Mouse (Mus musculus) hindbrain, embryonic 10.5 days (tissue): ENCODE results near the gene Lpar2. TPM values are rescaled to one million over a fixed set of nuclear protein-coding genes. Genes with fewer than 3 reads are reported as not detected.

Experiments used
- DNase-seq: peaks from one replicate; pipeline ENCODE4 v3.0.0-alpha.2; 2017; ENCODE audit warnings: low spot score
- H3K27ac ChIP-seq: fragments of 300-500 bp; sonication (generic); 2 replicates; pipeline ENCODE4 v1.5.1; 2016; ENCODE audit warnings: mild to moderate bottlenecking, moderate library complexity
- H3K27me3 ChIP-seq: fragments of 300-500 bp; sonication (generic); 2 replicates; pipeline ENCODE4 v1.6.1; 2016; ENCODE audit warnings: mild to moderate bottlenecking; ENCODE audit not compliant: poor library complexity, insufficient read depth, severe bottlenecking
- H3K36me3 ChIP-seq: fragments of 300-500 bp; sonication (generic); 2 replicates; pipeline ENCODE4 v1.6.1; 2016; ENCODE audit warnings: mild to moderate bottlenecking, moderate library complexity
- H3K4me1 ChIP-seq: fragments of 300-500 bp; sonication (generic); replicated peaks from 2 replicates; pipeline ENCODE4 v1.6.1; 2016; ENCODE audit warnings: mild to moderate bottlenecking
- H3K4me3 ChIP-seq: fragments of 300-500 bp; sonication (generic); 2 replicates; pipeline ENCODE4 v1.5.1; 2016; ENCODE audit warnings: mild to moderate bottlenecking, moderate library complexity
- H3K9me3 ChIP-seq: fragments of 300-500 bp; sonication (generic); 2 replicates; pipeline ENCODE4 v1.6.1; 2016; ENCODE audit warnings: mild to moderate bottlenecking, moderate library complexity
- WGBS: fragments of 180-500 bp; shearing (Covaris S2); methylation state at CpG from one replicate; pipeline ENCODE4 v1.1.7; 2016; 5-methylcytosine and 5-hydroxymethylcytosine counted together
- polyA plus RNA-seq: library from polyadenylated mRNA; unstranded; fragments of >200 nt; fragmentation: Nextera tagmentation; extraction: Ambion mirVana; gene quantifications from 2 replicates; pipeline ENCODE4 v1.2.1, GENCODE M21; 2016

Lpar2 gene
- polyA plus RNA-seq, 1 experiment from 2014 or later, result 0.63 TPM

DNA sequence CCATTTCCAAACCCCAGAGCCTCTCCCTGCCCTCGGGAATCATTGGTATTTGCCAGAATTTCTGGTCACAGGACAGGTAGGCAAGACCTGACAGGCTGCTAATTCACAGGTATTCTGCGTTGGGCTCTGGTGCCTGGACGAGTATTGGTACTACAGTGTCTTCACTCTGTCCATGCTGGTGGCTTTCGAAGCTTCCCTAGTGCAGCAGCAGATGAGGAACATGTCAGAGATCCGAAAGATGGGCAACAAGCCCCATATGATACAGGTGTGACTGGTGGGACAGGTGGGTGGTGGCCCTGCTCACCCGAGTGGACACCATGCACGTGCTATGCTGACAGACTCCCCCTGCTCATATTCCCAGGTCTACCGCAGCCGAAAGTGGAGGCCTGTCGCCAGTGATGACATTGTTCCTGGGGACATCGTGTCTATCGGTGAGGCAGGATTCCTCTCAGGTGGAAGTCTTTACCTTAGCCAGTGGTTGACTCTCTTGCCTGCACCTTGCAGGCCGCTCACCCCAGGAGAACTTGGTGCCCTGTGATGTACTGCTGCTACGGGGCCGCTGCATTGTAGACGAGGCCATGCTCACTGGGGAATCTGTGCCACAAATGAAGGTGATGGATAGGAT, 25.4 kb upstream of the Lpar2 start:
- Histone ChIP-seq H3K27ac (no peak overlapping the region), H3K4me3 (no peak overlapping the region), H3K27me3 (no peaks in the 10 kb centered on the region), H3K36me3 (peaks cover 93% of the 10 kb centered on the region), H3K4me1 (peaks cover 16% of the 10 kb centered on the region), H3K9me3 (no peaks in the 10 kb centered on the region)
- WGBS, result 94% methylated on average over 16 of the region's 16 CpGs
- no peak for DNase-seq

- H3K27me3 ChIP-seq, result no peaks in the 10 kb centered on the region
- H3K36me3 ChIP-seq, result peaks cover 100% of the 10 kb centered on the region
- H3K27ac ChIP-seq, result no peak overlapping the region
- no peak for DNase-seq
- H3K4me1 ChIP-seq, result peaks cover 7% of the 10 kb centered on the region
- no peaks in the 10 kb centered on the region for H3K9me3 ChIP-seq
- H3K4me3 ChIP-seq, result no peak overlapping the region
- 93% methylated on average over 10 of the region's 10 CpGs for WGBS
These were observed 24.6 kb upstream of the Lpar2 start for GRCm38 (mm10) chr8:69797661-69798060.

DNA sequence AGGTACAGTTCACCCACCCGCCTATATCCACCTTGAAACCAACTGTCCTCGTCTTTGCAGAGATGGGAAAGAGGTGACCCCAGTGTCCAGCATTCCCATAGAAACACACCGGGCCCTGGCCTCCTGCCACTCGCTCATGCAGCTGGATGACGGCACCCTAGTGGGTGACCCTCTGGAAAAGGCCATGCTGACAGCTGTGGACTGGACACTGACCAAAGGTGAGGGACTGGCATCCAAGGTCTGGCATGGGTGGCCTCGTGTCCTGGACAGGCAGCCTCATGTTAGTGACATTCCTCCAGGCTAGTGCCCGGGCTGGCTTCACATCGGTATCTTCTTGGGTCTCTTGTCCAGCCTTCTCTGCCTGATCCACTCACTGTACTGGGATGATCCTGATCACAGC, 23.0 kb upstream of the Lpar2 start:
- Histone ChIP-seq H3K9me3 (no peaks in the 10 kb centered on the region), H3K27ac (no peak overlapping the region), H3K27me3 (no peaks in the 10 kb centered on the region), H3K4me3 (no peak overlapping the region), H3K36me3 (peaks cover 100% of the 10 kb centered on the region), H3K4me1 (no peaks in the 10 kb centered on the region)
- DNase-seq, result no peak
- WGBS, result 90% methylated on average over 8 of the region's 8 CpGs

GRCm38 (mm10) chr8:69799946-69800345, 22.3 kb upstream of the Lpar2 start:
- peaks cover 99% of the 10 kb centered on the region for H3K36me3 ChIP-seq

GRCm38 (mm10) chr8:69801796-69802195, 20.4 kb upstream of the Lpar2 start:
- Histone ChIP-seq H3K4me3 (no peak overlapping the region), H3K4me1 (no peaks in the 10 kb centered on the region), H3K36me3 (peaks cover 99% of the 10 kb centered on the region), H3K27me3 (no peaks in the 10 kb centered on the region), H3K9me3 (no peaks in the 10 kb centered on the region), H3K27ac (no peak overlapping the region)
- DNase-seq, result no peak
- WGBS, result 97% methylated on average over 4 of the region's 4 CpGs

More at GRCm38 (mm10) chr8:69799946-69800345, 22.3 kb upstream of the Lpar2 start:
- no peak for DNase-seq
- Histone ChIP-seq H3K27ac (no peak overlapping the region), H3K27me3 (no peaks in the 10 kb centered on the region), H3K4me3 (no peak overlapping the region), H3K4me1 (no peaks in the 10 kb centered on the region), H3K9me3 (no peaks in the 10 kb centered on the region)
- 91% methylated on average over 5 of the region's 5 CpGs for WGBS

DNA sequence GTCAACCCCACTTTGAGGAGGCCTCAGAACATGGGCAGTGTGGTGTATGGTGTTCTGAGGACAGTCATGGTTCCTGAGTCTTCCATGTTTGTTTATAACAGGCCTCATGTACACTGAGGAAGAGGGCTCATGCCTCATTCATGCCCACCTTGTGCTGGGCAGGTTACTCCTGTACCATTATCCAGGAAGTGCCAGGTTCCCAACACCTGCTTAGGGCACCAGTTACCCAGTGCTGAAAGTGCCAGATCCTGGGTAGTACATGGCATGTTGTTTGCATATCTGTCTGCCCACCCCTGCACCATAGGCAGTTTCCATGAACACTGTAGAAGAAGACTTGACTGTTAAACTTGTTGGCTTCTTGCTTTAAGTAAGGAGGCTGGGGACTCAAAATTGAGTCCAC, 20.0 kb upstream of the Lpar2 start:
- H3K9me3 ChIP-seq, result no peaks in the 10 kb centered on the region
- DNase-seq, result no peak
- H3K27ac ChIP-seq, result no peak overlapping the region
- peaks cover 99% of the 10 kb centered on the region for H3K36me3 ChIP-seq
- H3K27me3 ChIP-seq, result no peaks in the 10 kb centered on the region
- no peaks in the 10 kb centered on the region for H3K4me1 ChIP-seq
- no peak overlapping the region for H3K4me3 ChIP-seq

GRCm38 (mm10) chr8:69803366-69803765, 18.9 kb upstream of the Lpar2 start:
- no peaks in the 10 kb centered on the region for H3K27me3 ChIP-seq
- H3K27ac ChIP-seq, result no peak overlapping the region
- H3K4me3 ChIP-seq, result no peak overlapping the region
- DNase-seq, result no peak
- peaks cover 4% of the 10 kb centered on the region for H3K4me1 ChIP-seq
- 93% methylated on average over 7 of the region's 7 CpGs for WGBS
- H3K36me3 ChIP-seq, result peaks cover 99% of the 10 kb centered on the region
- H3K9me3 ChIP-seq, result no peaks in the 10 kb centered on the region

GRCm38 (mm10) chr8:69804537-69804936, 17.7 kb upstream of the Lpar2 start:
- no peaks in the 10 kb centered on the region for H3K27me3 ChIP-seq
- H3K27ac ChIP-seq, result no peak overlapping the region
- peaks cover 92% of the 10 kb centered on the region for H3K36me3 ChIP-seq
- no peak overlapping the region for H3K4me3 ChIP-seq
- DNase-seq, result no peak
- peaks cover 16% of the 10 kb centered on the region for H3K4me1 ChIP-seq
- H3K9me3 ChIP-seq, result no peaks in the 10 kb centered on the region
- 93% methylated on average over 6 of the region's 6 CpGs for WGBS

DNA sequence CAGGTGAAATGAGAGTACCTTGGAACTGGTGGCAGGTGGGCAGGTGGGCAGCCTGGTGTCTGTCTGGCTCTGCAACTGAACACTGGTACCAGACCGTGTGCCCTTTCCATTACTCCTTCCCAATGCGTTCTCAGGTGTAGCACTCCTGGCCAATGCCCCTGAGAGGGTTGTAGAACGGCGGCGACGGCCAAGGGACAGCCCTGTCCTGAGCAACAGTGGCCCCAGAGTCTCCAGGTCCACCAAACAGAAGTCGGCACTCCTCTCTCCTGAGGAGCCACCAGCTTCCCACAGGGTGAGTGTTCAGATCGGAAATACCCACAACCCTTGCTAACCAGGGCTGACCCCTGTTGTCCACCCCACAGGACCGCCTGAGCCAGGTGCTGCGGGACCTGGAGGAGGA, 17.1 kb upstream of the Lpar2 start:
- no peaks in the 10 kb centered on the region for H3K9me3 ChIP-seq
- 95% methylated on average over 10 of the region's 10 CpGs for WGBS
- no peak for DNase-seq
- peaks cover 19% of the 10 kb centered on the region for H3K4me1 ChIP-seq
- H3K27ac ChIP-seq, result no peak overlapping the region
- no peaks in the 10 kb centered on the region for H3K27me3 ChIP-seq
- H3K36me3 ChIP-seq, result peaks cover 87% of the 10 kb centered on the region
- no peak overlapping the region for H3K4me3 ChIP-seq

GRCm38 (mm10) chr8:69805491-69805890, 16.7 kb upstream of the Lpar2 start:
- Histone ChIP-seq H3K4me3 (no peak overlapping the region), H3K27ac (no peak overlapping the region), H3K9me3 (no peaks in the 10 kb centered on the region), H3K27me3 (no peaks in the 10 kb centered on the region), H3K36me3 (peaks cover 87% of the 10 kb centered on the region), H3K4me1 (peaks cover 19% of the 10 kb centered on the region)
- no peak for DNase-seq
- 96% methylated on average over 9 of the region's 9 CpGs for WGBS

GRCm38 (mm10) chr8:69807236-69807635, 15.0 kb upstream of the Lpar2 start:
- WGBS, result 97% methylated on average over 5 of the region's 5 CpGs
- peaks cover 87% of the 10 kb centered on the region for H3K36me3 ChIP-seq

DNA sequence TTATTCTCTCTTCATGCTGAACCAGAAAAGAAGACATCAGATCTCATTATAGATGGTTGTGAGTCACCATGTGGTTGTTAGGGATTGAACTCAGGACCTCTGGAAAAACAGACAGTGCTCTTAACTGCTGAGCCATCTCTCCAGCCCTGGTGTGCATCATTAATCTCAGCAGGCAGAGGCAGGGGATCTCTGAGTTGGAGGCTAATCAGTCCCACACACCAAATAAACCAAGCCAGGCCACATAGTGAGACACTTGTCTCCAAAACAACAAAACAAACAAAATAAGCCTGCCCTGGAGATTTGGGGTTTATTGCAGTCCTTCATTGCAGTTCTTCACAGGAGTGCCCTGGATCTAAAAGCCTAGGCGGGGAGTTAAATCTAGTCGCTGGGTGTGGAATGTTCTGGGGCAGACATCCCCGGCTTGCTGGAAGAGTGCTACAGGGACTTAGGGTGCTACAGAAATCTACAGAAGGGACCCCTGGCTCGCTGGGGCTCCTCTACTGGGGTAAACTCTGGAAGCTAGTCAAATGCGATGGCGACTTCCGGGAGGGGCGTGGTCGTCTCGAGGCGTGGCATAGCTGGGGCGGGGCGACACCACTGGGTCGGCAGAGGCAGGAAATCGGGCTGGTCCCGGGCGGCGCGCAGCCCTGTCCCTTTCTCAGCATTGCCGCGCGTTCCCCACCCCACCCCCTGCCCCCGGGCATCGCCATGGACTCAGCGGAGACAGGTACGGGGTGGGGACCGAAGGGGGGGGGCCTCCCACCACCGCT, 13.9 kb upstream of the Lpar2 start, which contains the start of gene Gmip:
Gene Gmip (plus strand): TSS at position 586 of the 770 bp plus-strand sequence.
- Histone ChIP-seq H3K4me1 (peaks cover 19% of the 10 kb centered on the region), H3K36me3 (peaks cover 79% of the 10 kb centered on the region), H3K27me3 (no peaks in the 10 kb centered on the region), H3K4me3 (peak within 1 kb of the TSS; percentile 67), H3K27ac (peak within 1 kb of the TSS; percentile 86), H3K9me3 (no peaks in the 10 kb centered on the region)
- WGBS, result 8% methylated on average over 28 of the region's 28 CpGs
- peak; percentile 74 for DNase-seq

More at GRCm38 (mm10) chr8:69807236-69807635, 15.0 kb upstream of the Lpar2 start:
- H3K27me3 ChIP-seq, result no peaks in the 10 kb centered on the region
- H3K4me1 ChIP-seq, result peaks cover 19% of the 10 kb centered on the region
- H3K27ac ChIP-seq, result no peak overlapping the region
- DNase-seq, result no peak
- no peak overlapping the region for H3K4me3 ChIP-seq
- H3K9me3 ChIP-seq, result no peaks in the 10 kb centered on the region

DNA sequence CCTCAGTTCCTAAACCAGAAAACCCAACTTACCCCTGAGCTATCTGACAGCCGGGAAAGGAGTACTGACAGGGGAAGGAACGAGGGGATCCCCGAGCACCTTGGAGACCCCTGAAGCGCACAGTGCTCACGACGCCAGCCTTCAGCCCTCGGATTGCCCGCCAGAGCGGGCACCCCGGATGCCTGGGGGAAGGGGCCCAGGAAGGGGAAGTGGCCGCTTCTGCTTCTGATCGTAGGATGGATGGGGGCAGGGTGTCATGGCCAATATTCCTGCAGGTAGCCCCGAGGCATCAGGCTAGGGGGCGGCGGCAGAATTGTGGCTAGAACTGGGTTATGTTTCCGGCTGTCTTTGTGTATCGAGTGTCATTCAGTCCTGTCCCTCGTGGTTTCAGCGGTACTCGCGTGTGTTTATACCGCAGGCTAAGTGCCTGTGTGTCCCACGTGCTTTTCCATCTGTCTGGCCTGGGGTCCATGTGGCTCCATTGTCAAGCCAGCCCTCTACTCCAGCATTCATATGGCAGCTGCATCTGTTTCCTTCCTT, 13.3 kb upstream of the Lpar2 start:
- H3K4me1 ChIP-seq, result peaks cover 19% of the 10 kb centered on the region
- H3K36me3 ChIP-seq, result peaks cover 78% of the 10 kb centered on the region
- H3K27ac ChIP-seq, result peak overlapping the region; percentile 86
- 2% methylated on average over 23 of the region's 23 CpGs for WGBS
- no peaks in the 10 kb centered on the region for H3K27me3 ChIP-seq
- peak overlapping the region; percentile 67 for H3K4me3 ChIP-seq
- DNase-seq, result peak; percentile 38
- H3K9me3 ChIP-seq, result no peaks in the 10 kb centered on the region
